Mouse (Mus musculus) cortical plate, adult 2 months (tissue): Measurements from ENCODE around the gene Pkd2.

ENCODE experiments used
- CTCF ChIP-seq: fragments of 200-500 bp; IDR thresholded peaks from 2 replicates; pipeline ENCODE4 v1.5.1; 2011; ENCODE audit warnings: mild to moderate bottlenecking, control low read depth, low read length; ENCODE audit not compliant: insufficient read depth; ENCODE audit errors: extremely low read depth
- POLR2A ChIP-seq: fragments of 200-500 bp; IDR thresholded peaks from 2 replicates; pipeline ENCODE4 v1.6.1; 2011; ENCODE audit warnings: mild to moderate bottlenecking, low read length, control low read depth; ENCODE audit not compliant: insufficient read depth; ENCODE audit errors: extremely low read depth

- TF ChIP-seq CTCF (no peak), POLR2A (no peak)
Measured at GRCm38 (mm10) chr5:104504883-104505282, 45.6 kb downstream of the Pkd2 start.
